Comparison of ENCODE assay signal across 12 mouse cellular contexts in genomic region chr2:79048020-79048419, GRCm38 (mm10).
DNase-seq lines count a peak whose midpoint lies in the region; ATAC-seq lines count a peak whose summit lies in the region.
"Had no signal": no experiment of that assay in that cellular context is flagged by ENCODE, and none has a peak within 500 bp of the region (broad histone marks: within the 10 kb centered on the region; RNA-seq: fewer than 3 reads in every experiment).

No protein-coding gene starts in this region.

- H3K27me3 ChIP-seq in hindbrain, embryonic 13.5 days = no peaks in the 10 kb centered on the region
- no peaks in the 10 kb centered on the region for H3K27me3 ChIP-seq in neural tube, embryonic 15.5 days (replicated peaks)
- H3K27me3 ChIP-seq: limb, embryonic 12.5 days had no signal

- 9% methylated on average over 7 of the region's 7 CpGs for WGBS in hindbrain, embryonic 13.5 days
- WGBS in neural tube, embryonic 15.5 days = 12% methylated on average over 7 of the region's 7 CpGs

- DNase-seq in layer of hippocampus, adult 11-12 months (ENCODE audit: low spot score) = peak; percentile 20
- DNase-seq in layer of hippocampus, postnatal 25 days (ENCODE audit: extremely low spot score in 1 of 2, low spot score in 1 of 2) = no peak
- peak; percentile 39 for DNase-seq in embryo, embryonic 9.5 days (ENCODE audit: extremely low spot score)
- DNase-seq in spleen, adult 18-20 months = no peak
- no peak for DNase-seq in testis, postnatal 10 days (ENCODE audit: low spot score)
- DNase-seq: gastrocnemius, postnatal 10 days had no signal

- H3K4me3 ChIP-seq in hindbrain, embryonic 13.5 days = peak overlapping the region; percentile 23
- H3K4me3 ChIP-seq in neural tube, embryonic 15.5 days (replicated peaks) = peak overlapping the region; percentile 8; the same call in 1 of the 2 replicates
- H3K4me3 ChIP-seq: limb, embryonic 12.5 days had no signal

- no peaks in the 10 kb centered on the region for H3K9me3 ChIP-seq in hindbrain, embryonic 13.5 days
- no peaks in the 10 kb centered on the region for H3K9me3 ChIP-seq in neural tube, embryonic 15.5 days (replicated peaks)
- H3K9me3 ChIP-seq: limb, embryonic 12.5 days had no signal

- H3K4me1 ChIP-seq in hindbrain, embryonic 13.5 days (replicated peaks) = peaks cover 7% of the 10 kb centered on the region; the same call in 1 of the 2 replicates
- H3K4me1 ChIP-seq in neural tube, embryonic 15.5 days = peaks cover 5% of the 10 kb centered on the region; the same call in 1 of the 2 replicates

- no peaks in the 10 kb centered on the region for H3K36me3 ChIP-seq in hindbrain, embryonic 13.5 days
- no peaks in the 10 kb centered on the region for H3K36me3 ChIP-seq in neural tube, embryonic 15.5 days
- H3K36me3 ChIP-seq: limb, embryonic 12.5 days had no signal

- peak overlapping the region; percentile 85 for H3K27ac ChIP-seq in hindbrain, embryonic 13.5 days
- H3K27ac ChIP-seq in neural tube, embryonic 15.5 days (replicated peaks) = peak overlapping the region; percentile 70
- H3K27ac ChIP-seq: limb, embryonic 12.5 days; macrophage had no signal

- H3K9ac ChIP-seq in hindbrain, embryonic 13.5 days = peak overlapping the region; percentile 46; the same call in 1 of the 2 replicates
- H3K9ac ChIP-seq in neural tube, embryonic 15.5 days (replicated peaks) = peak overlapping the region; percentile 14; the same call in 1 of the 2 replicates
- H3K9ac ChIP-seq: limb, embryonic 12.5 days had no signal

- peak; percentile 92 for ATAC-seq in hindbrain, embryonic 13.5 days (ENCODE audit: low FRiP score)
- peak; percentile 79; the same call in 1 of the 2 replicates for ATAC-seq in neural tube, embryonic 15.5 days (ENCODE audit: low FRiP score)
- no peak for ATAC-seq in megakaryocyte progenitor cell, adult 5-6 weeks (replicated peaks; ENCODE audit: poor library complexity)
- ATAC-seq: Patski had no signal

- H3K4me2 ChIP-seq in hindbrain, embryonic 13.5 days = peak overlapping the region; percentile 45
- peak overlapping the region; percentile 47 for H3K4me2 ChIP-seq in neural tube, embryonic 15.5 days
- H3K4me2 ChIP-seq: limb, embryonic 12.5 days had no signal

Comparison
In these comparisons a context has a peak if more than half of its experiments do, and no peak if none do; other contexts are left out.
1. DNase-seq: peak in layer of hippocampus, adult 11-12 months (single experiment) and embryo, embryonic 9.5 days (single experiment); none in layer of hippocampus, postnatal 25 days (0 of 2), spleen, adult 18-20 months (0 of 2) and testis, postnatal 10 days (single experiment).